Comparison of ENCODE assay signal across 8 mouse cellular contexts in genomic region chr10:80137626-80138552, GRCm38 (mm10). TPM values are rescaled to one million over a fixed set of nuclear protein-coding genes. Genes with fewer than 3 reads are reported as not detected.
DNase-seq lines count a peak whose midpoint lies in the region; ATAC-seq and TF ChIP-seq lines count a peak whose summit lies in the region.

No protein-coding gene starts in this region.

- no peak for TF ChIP-seq CTCF in lung, embryonic 14.5 days (IDR thresholded peaks at IDR 0.05; ENCODE audit: low read depth)

- H3K27me3 ChIP-seq in lung, embryonic 14.5 days (ENCODE audit: insufficient read depth, low read length), result peaks cover 48% of the 10 kb centered on the region
- H3K27me3 ChIP-seq in forebrain, embryonic 13.5 days, result peaks cover 10% of the 10 kb centered on the region
- peaks cover 16% of the 10 kb centered on the region for H3K27me3 ChIP-seq in limb, embryonic 14.5 days (ENCODE audit: control insufficient read depth, insufficient read depth, low read length)

- H3K27ac ChIP-seq in lung, embryonic 14.5 days (ENCODE audit: low read depth), result peak overlapping the region; percentile 69
- H3K27ac ChIP-seq in forebrain, embryonic 13.5 days, result peak overlapping the region; percentile 92
- no peak overlapping the region for H3K27ac ChIP-seq in limb, embryonic 14.5 days (replicated peaks; ENCODE audit: low read depth, low read length)

- peak overlapping the region; percentile 69 for H3K9ac ChIP-seq in lung, embryonic 14.5 days
- H3K9ac ChIP-seq in forebrain, embryonic 13.5 days, result peak overlapping the region; percentile 91
- peak overlapping the region; percentile 41 for H3K9ac ChIP-seq in limb, embryonic 14.5 days (ENCODE audit: low read depth, low read length, severe bottlenecking)

- DNase-seq in adrenal gland, adult 2 months, result peak; percentile 53
- DNase-seq in adrenal gland, adult 18-20 months (ENCODE audit: low spot score in 2 of 2), result no peak
- DNase-seq in lung, embryonic 14.5 days, result peak; percentile 24
- DNase-seq in lung, postnatal 14 days, result no peak
- no peak for DNase-seq in limb, embryonic 14.5 days (ENCODE audit: low spot score)
- DNase-seq in retina, postnatal 1 day, result peak; percentile 68
- no peak for DNase-seq in adipocyte (ENCODE audit: low spot score)

- peak overlapping the region; percentile 98 for H3K4me2 ChIP-seq in lung, embryonic 14.5 days
- H3K4me2 ChIP-seq in forebrain, embryonic 13.5 days, result peak overlapping the region; percentile 97
- peak overlapping the region; percentile 97 for H3K4me2 ChIP-seq in limb, embryonic 14.5 days (replicated peaks; ENCODE audit: low read depth, low read length, severe bottlenecking)

- peak overlapping the region; percentile 67 for H3K4me3 ChIP-seq in lung, embryonic 14.5 days (ENCODE audit: low read depth, low read length)
- H3K4me3 ChIP-seq in forebrain, embryonic 13.5 days, result peak overlapping the region; percentile 74
- peak overlapping the region; percentile 71 for H3K4me3 ChIP-seq in limb, embryonic 14.5 days (replicated peaks; ENCODE audit: low read length)

- H3K4me1 ChIP-seq in lung, embryonic 14.5 days (ENCODE audit: insufficient read depth), result peaks cover 7% of the 10 kb centered on the region; the same call in 1 of the 2 replicates
- peaks cover 57% of the 10 kb centered on the region for H3K4me1 ChIP-seq in forebrain, embryonic 13.5 days
- H3K4me1 ChIP-seq in limb, embryonic 14.5 days (ENCODE audit: control insufficient read depth, insufficient read depth, low read length), result peaks cover 25% of the 10 kb centered on the region

- 5% methylated on average over 26 of the region's 33 CpGs for WGBS in lung, embryonic 14.5 days
- WGBS in forebrain, embryonic 13.5 days, result 2% methylated on average over 28 of the region's 33 CpGs
- WGBS in limb, embryonic 14.5 days, result 7% methylated on average over 22 of the region's 33 CpGs

- 0 out of 2 replicates have a peak, but pooled peaks cover 3% of the 10 kb centered on the region for H3K36me3 ChIP-seq in lung, embryonic 14.5 days (ENCODE audit: insufficient read depth)
- peaks cover 34% of the 10 kb centered on the region for H3K36me3 ChIP-seq in forebrain, embryonic 13.5 days (ENCODE audit: poor library complexity, severe bottlenecking)
- H3K36me3 ChIP-seq in limb, embryonic 14.5 days (ENCODE audit: control insufficient read depth, insufficient read depth, low read length), result peaks cover 31% of the 10 kb centered on the region

- ATAC-seq in lung, embryonic 14.5 days (ENCODE audit: insufficient read depth), result no peak
- no peak for ATAC-seq in forebrain, embryonic 13.5 days
- ATAC-seq in limb, embryonic 14.5 days (ENCODE audit: low FRiP score, low read depth), result no peak

- no peak for TF ChIP-seq POLR2A in limb, embryonic 14.5 days (IDR thresholded peaks at IDR 0.05; ENCODE audit: borderline replicate concordance, extremely low read depth, insufficient read depth, insufficient read length)

- H3K9me3 ChIP-seq in lung, embryonic 14.5 days (ENCODE audit: low read depth, low read length), result no peaks in the 10 kb centered on the region
- H3K9me3 ChIP-seq in forebrain, embryonic 13.5 days (replicated peaks), result no peaks in the 10 kb centered on the region
- H3K9me3 ChIP-seq in limb, embryonic 14.5 days (ENCODE audit: control insufficient read depth, low read length), result no peaks in the 10 kb centered on the region

RNA-seq across cellular contexts. Expression of gene Atp5d, which starts 0.5 kb away (rescaled TPM):
- total RNA-seq in adrenal gland, adult 2 months (2021), result 100 to 1,000 TPM; 654 to 778 TPM
- polyA plus RNA-seq in adrenal gland, adult 2 months (2012; rRNA removed), result 5,895 and 6,727 TPM in 2 replicates
- 1,000 to 10,000 TPM in 1 of 2 experiments, 100 to 1,000 TPM in 1; 593 to 1,133 TPM for total RNA-seq in adrenal gland, adult 18-20 months (2021)
- 493 and 529 TPM in 2 replicates for polyA plus RNA-seq in lung, embryonic 14.5 days (2014; fragmentation: Nextera tagmentation; extraction: Ambion mirVana)
- polyA plus RNA-seq in forebrain, embryonic 13.5 days (2015; fragmentation: Nextera tagmentation; extraction: Ambion mirVana), result 454 and 459 TPM in 2 replicates
- polyA plus RNA-seq in limb, embryonic 14.5 days (2012; rRNA removed), result 449 and 577 TPM in 2 replicates
- 477 TPM in 2 replicates for polyA plus RNA-seq in limb, embryonic 14.5 days (2014; fragmentation: Nextera tagmentation; extraction: Ambion mirVana)

RNA-seq across cellular contexts. Expression of gene Cbarp, which starts 2.7 kb away (rescaled TPM):
- total RNA-seq in adrenal gland, adult 2 months (2021), result 100 to 1,000 TPM in 1 of 2 experiments, 10 to 100 TPM in 1; 74.5 to 118 TPM
- 84.3 and 84.6 TPM in 2 replicates for polyA plus RNA-seq in adrenal gland, adult 2 months (2012; rRNA removed)
- 100 to 1,000 TPM; 129 to 266 TPM for total RNA-seq in adrenal gland, adult 18-20 months (2021)
- polyA plus RNA-seq in lung, embryonic 14.5 days (2014; fragmentation: Nextera tagmentation; extraction: Ambion mirVana), result 3.8 and 5.5 TPM in 2 replicates
- 21.2 and 26.8 TPM in 2 replicates for polyA plus RNA-seq in forebrain, embryonic 13.5 days (2015; fragmentation: Nextera tagmentation; extraction: Ambion mirVana)
- 28.9 and 36.0 TPM in 2 replicates for polyA plus RNA-seq in limb, embryonic 14.5 days (2012; rRNA removed)
- 7.5 and 9.3 TPM in 2 replicates for polyA plus RNA-seq in limb, embryonic 14.5 days (2014; fragmentation: Nextera tagmentation; extraction: Ambion mirVana)

RNA-seq across cellular contexts. Expression of gene Midn, which starts 10.2 kb away (rescaled TPM):
- 100 to 1,000 TPM in 1 of 2 experiments, 10 to 100 TPM in 1; 75.8 to 115 TPM for total RNA-seq in adrenal gland, adult 2 months (2021)
- polyA plus RNA-seq in adrenal gland, adult 2 months (2012; rRNA removed), result 233 and 269 TPM in 2 replicates
- total RNA-seq in adrenal gland, adult 18-20 months (2021), result 10 to 100 TPM; 64.8 to 82.0 TPM
- polyA plus RNA-seq in lung, embryonic 14.5 days (2014; fragmentation: Nextera tagmentation; extraction: Ambion mirVana), result 32.6 and 34.2 TPM in 2 replicates
- polyA plus RNA-seq in forebrain, embryonic 13.5 days (2015; fragmentation: Nextera tagmentation; extraction: Ambion mirVana), result 35.1 and 37.9 TPM in 2 replicates
- 108 and 161 TPM in 2 replicates for polyA plus RNA-seq in limb, embryonic 14.5 days (2012; rRNA removed)
- 33.4 and 39.6 TPM in 2 replicates for polyA plus RNA-seq in limb, embryonic 14.5 days (2014; fragmentation: Nextera tagmentation; extraction: Ambion mirVana)

RNA-seq across cellular contexts. Expression of gene Stk11, which starts 22.3 kb away (rescaled TPM):
- 100 to 1,000 TPM; 153 to 156 TPM for total RNA-seq in adrenal gland, adult 2 months (2021)
- 151 and 159 TPM in 2 replicates for polyA plus RNA-seq in adrenal gland, adult 2 months (2012; rRNA removed)
- 100 to 1,000 TPM; 154 to 158 TPM for total RNA-seq in adrenal gland, adult 18-20 months (2021)
- polyA plus RNA-seq in lung, embryonic 14.5 days (2014; fragmentation: Nextera tagmentation; extraction: Ambion mirVana), result 28.7 and 29.7 TPM in 2 replicates
- polyA plus RNA-seq in forebrain, embryonic 13.5 days (2015; fragmentation: Nextera tagmentation; extraction: Ambion mirVana), result 20.7 and 21.6 TPM in 2 replicates
- 133 and 147 TPM in 2 replicates for polyA plus RNA-seq in limb, embryonic 14.5 days (2012; rRNA removed)
- 30.1 and 32.4 TPM in 2 replicates for polyA plus RNA-seq in limb, embryonic 14.5 days (2014; fragmentation: Nextera tagmentation; extraction: Ambion mirVana)

RNA-seq across cellular contexts. Expression of gene Cirbp, which starts 27.9 kb away (rescaled TPM):
- 10 to 100 TPM; 30.6 to 77.0 TPM for total RNA-seq in adrenal gland, adult 2 months (2021)
- 108 and 152 TPM in 2 replicates for polyA plus RNA-seq in adrenal gland, adult 2 months (2012; rRNA removed)
- 10 to 100 TPM; 34.7 to 46.3 TPM for total RNA-seq in adrenal gland, adult 18-20 months (2021)
- polyA plus RNA-seq in lung, embryonic 14.5 days (2014; fragmentation: Nextera tagmentation; extraction: Ambion mirVana), result 71.8 and 71.9 TPM in 2 replicates
- polyA plus RNA-seq in forebrain, embryonic 13.5 days (2015; fragmentation: Nextera tagmentation; extraction: Ambion mirVana), result 274 and 308 TPM in 2 replicates
- 286 and 289 TPM in 2 replicates for polyA plus RNA-seq in limb, embryonic 14.5 days (2012; rRNA removed)
- 101 and 106 TPM in 2 replicates for polyA plus RNA-seq in limb, embryonic 14.5 days (2014; fragmentation: Nextera tagmentation; extraction: Ambion mirVana)

Comparison
In these comparisons a context has a peak if more than half of its experiments do, and no peak if none do; other contexts are left out.
1. DNase-seq: peak in adrenal gland, adult 2 months (single experiment), lung, embryonic 14.5 days (single experiment) and retina, postnatal 1 day (single experiment); none in adrenal gland, adult 18-20 months (0 of 2), lung, postnatal 14 days (single experiment), limb, embryonic 14.5 days (single experiment) and adipocyte (single experiment).
2. H3K9ac ChIP-seq: peak in every context shown above with its lines; median percentile 91 in forebrain, embryonic 13.5 days; 69 in lung, embryonic 14.5 days; 41 in limb, embryonic 14.5 days.
3. RNA of gene Atp5d, which starts 0.5 kb away (polyA plus RNA-seq): 5,895 to 6,727 TPM in adrenal gland, adult 2 months; 493 to 529 TPM in lung, embryonic 14.5 days, 449 to 577 TPM in limb, embryonic 14.5 days and 454 to 459 TPM in forebrain, embryonic 13.5 days; every median in the first group is over 10 times any median in the second.
4. Peak in every context shown above with its lines, with median percentiles within 50 percentile points of each other: H3K4me2 ChIP-seq and H3K4me3 ChIP-seq.